Mouse (Mus musculus): ENCODE results near the gene Depdc5.

DNA sequence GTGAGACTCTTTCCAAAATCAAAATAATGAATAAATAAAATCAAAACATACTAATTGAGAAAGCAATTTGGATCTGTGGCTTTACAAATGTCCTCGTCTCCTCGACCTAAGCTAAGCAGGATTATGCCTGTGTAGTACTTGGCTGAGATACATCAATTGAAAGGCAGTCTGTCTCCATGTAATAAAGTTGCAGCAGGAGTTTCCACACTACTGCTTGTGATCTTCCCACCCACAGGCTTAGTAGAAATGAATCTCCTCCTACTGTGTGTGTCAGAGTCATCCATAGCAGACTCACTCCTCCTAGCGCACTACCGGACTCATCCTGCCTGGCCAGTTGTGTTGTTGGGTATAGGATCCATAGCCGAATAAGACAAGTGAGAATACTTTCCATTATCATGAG, 8.8 kb downstream of the Depdc5 start:
- TF ChIP-seq POLR2A (IDR thresholded peaks at IDR 0.05; ENCODE audit: low read depth, low read length) (no peak), CTCF (IDR thresholded peaks at IDR 0.05; ENCODE audit: borderline replicate concordance, insufficient read depth, low read length) (no peak)

All from embryonic fibroblast, embryonic 13.5 days (primary cell).